Mouse (Mus musculus): ENCODE results near the gene Rnasek.

DNA sequence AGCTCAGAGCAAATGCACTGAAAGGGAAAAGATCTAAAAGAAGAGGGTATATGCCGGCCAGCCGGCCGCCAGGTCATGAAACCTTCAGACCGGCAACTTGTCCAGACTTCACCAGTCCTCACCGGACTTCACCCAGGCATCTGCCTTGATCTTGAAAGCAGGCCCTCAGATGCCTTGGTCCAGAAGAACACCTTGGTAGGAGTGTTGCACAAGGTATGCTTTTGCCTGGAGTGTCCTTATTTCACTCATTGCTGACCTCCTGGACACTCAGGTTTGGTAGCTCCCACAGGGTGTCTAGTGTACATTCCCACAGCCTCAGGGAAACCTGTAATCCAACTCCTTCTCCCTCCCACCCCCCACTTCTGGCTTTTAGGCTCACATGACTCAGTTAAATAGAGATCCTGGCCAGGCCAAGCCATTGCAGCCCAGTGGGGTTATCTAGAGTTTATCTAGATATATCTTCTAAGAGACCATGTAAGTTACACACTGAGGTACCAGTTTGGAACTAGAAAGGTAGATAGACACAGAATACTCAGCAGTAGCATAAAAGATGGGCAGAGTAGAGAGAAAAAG, 39.5 kb downstream of the Rnasek start:
- no peak for TF ChIP-seq CTCF (IDR thresholded peaks at IDR 0.05; ENCODE audit: low read depth)
- TF ChIP-seq EP300 (IDR thresholded peaks at IDR 0.05; ENCODE audit: low read depth): no peak
